Mouse (Mus musculus) C2C12 (cell line): Measurements from ENCODE around the gene Man2a2.

Experiments
- CEBPB ChIP-seq: IDR thresholded peaks from one replicate; pipeline ENCODE4 v1.6.1; 2011; ENCODE audit warnings: low read depth, mild to moderate bottlenecking, control low read depth, moderate library complexity
- CTCF ChIP-seq: IDR thresholded peaks from one replicate; pipeline ENCODE4 v1.5.1; 2011; ENCODE audit not compliant: control insufficient read depth, insufficient read depth, insufficient read length
- MYOD1 ChIP-seq: IDR thresholded peaks from one replicate; pipeline ENCODE4 v1.6.1; 2011; ENCODE audit warnings: low read depth; ENCODE audit not compliant: control insufficient read depth, insufficient read length
- MYOG ChIP-seq: IDR thresholded peaks from one replicate; pipeline ENCODE4 v1.6.1; 2011; ENCODE audit not compliant: control insufficient read depth, insufficient read length; ENCODE audit errors: extremely low read depth
- USF1 ChIP-seq: IDR thresholded peaks from one replicate; pipeline ENCODE4 v1.6.1; 2011; ENCODE audit warnings: low read depth, mild to moderate bottlenecking, control low read depth, moderate library complexity

GRCm38 (mm10) chr7:80356351-80356750, 14.8 kb downstream of the Man2a2 start:
- TF ChIP-seq CTCF (no peak), USF1 (no peak), MYOD1 (no peak), MYOG (no peak), CEBPB (no peak)
